Mouse (Mus musculus) liver, postnatal 0 days (tissue): ENCODE results near the gene Ube2k. TPM values are rescaled to one million over a fixed set of nuclear protein-coding genes. Genes with fewer than 3 reads are reported as not detected.

Experiments used
- ATAC-seq: fragments of 200-750 bp; cut with Nextera tagmentation; 2 replicates; pipeline ENCODE4 v1.8.0; 2017; ENCODE audit warnings: mild to moderate bottlenecking, moderate library complexity
- DNase-seq: peaks from one replicate; pipeline ENCODE4 v3.0.0-alpha.2; 2016
- H3K27ac ChIP-seq: fragments of 300-500 bp; sonication (generic); 2 replicates; pipeline ENCODE4 v1.5.1; 2014; ENCODE audit warnings: antibody characterized with exemption, moderate library complexity, mild to moderate bottlenecking, low read depth
- H3K27me3 ChIP-seq: fragments of 300-500 bp; sonication (generic); 2 replicates; pipeline ENCODE4 v1.6.1; 2014; ENCODE audit warnings: low read length, control low read depth, mixed read lengths; ENCODE audit not compliant: insufficient read depth
- H3K36me3 ChIP-seq: fragments of 300-500 bp; sonication (generic); replicated peaks from 2 replicates; pipeline ENCODE4 v1.6.1; 2014; ENCODE audit warnings: mild to moderate bottlenecking, control low read depth, low read length, moderate library complexity, mixed read lengths; ENCODE audit not compliant: insufficient read depth
- H3K4me1 ChIP-seq: fragments of 300-500 bp; sonication (generic); 2 replicates; pipeline ENCODE4 v1.6.1; 2014; ENCODE audit warnings: antibody characterized with exemption, mild to moderate bottlenecking, control low read depth; ENCODE audit not compliant: insufficient read depth
- H3K4me2 ChIP-seq: fragments of 300-500 bp; sonication (generic); 2 replicates; pipeline ENCODE4 v1.6.1; 2014; ENCODE audit warnings: low read depth, mild to moderate bottlenecking, low read length, moderate library complexity, mixed read lengths
- H3K4me3 ChIP-seq: fragments of 300-500 bp; sonication (generic); 2 replicates; pipeline ENCODE4 v1.5.1; 2014; ENCODE audit warnings: low read depth, low read length
- H3K9ac ChIP-seq: fragments of 300-500 bp; sonication (generic); replicated peaks from 2 replicates; pipeline ENCODE4 v1.6.1; 2014; ENCODE audit warnings: mild to moderate bottlenecking, moderate library complexity
- H3K9me3 ChIP-seq: fragments of 300-500 bp; sonication (generic); 2 replicates; pipeline ENCODE4 v1.6.1; 2016; ENCODE audit warnings: mild to moderate bottlenecking, control low read depth, low read length, mixed read lengths
- CTCF ChIP-seq: sonication (generic); IDR thresholded peaks from 2 replicates; pipeline ENCODE4 v1.5.1; 2016; ENCODE audit warnings: antibody characterized with exemption, low read depth
- EP300 ChIP-seq: IDR thresholded peaks from 2 replicates; pipeline ENCODE4 v1.6.1; 2016; ENCODE audit warnings: antibody characterized with exemption, low read depth, mild to moderate bottlenecking
- WGBS: fragments of 180-500 bp; shearing (Covaris S2); extraction: QIAGEN DNeasy Blood & Tissue Kit; methylation state at CpG from one replicate; pipeline ENCODE4 v1.1.7; 2014; ENCODE audit not compliant: insufficient replicate concordance; 5-methylcytosine and 5-hydroxymethylcytosine counted together
- polyA plus RNA-seq: library from polyadenylated mRNA; unstranded; fragments of >200 nt; fragmentation: Nextera tagmentation; extraction: Ambion mirVana; gene quantifications from 2 replicates; pipeline ENCODE4 v1.2.1, GENCODE M21; 2015

The Ube2k gene
- polyA plus RNA-seq, 1 experiment from 2014 or later: 74.6 TPM

- 0 out of 2 replicates have a peak, but pooled peaks cover 5% of the 10 kb centered on the region for H3K4me1 ChIP-seq
- TF ChIP-seq EP300: no peak
- no peak for TF ChIP-seq CTCF
- no peaks in the 10 kb centered on the region for H3K9me3 ChIP-seq
- H3K27me3 ChIP-seq: no peaks in the 10 kb centered on the region
- no peak overlapping the region for H3K9ac ChIP-seq
- no peak overlapping the region for H3K4me3 ChIP-seq
- H3K36me3 ChIP-seq: 0 out of 2 replicates have a peak, but pooled peaks cover 3% of the 10 kb centered on the region
- 79% methylated on average over 3 of the region's 3 CpGs for WGBS
- ATAC-seq (no peak), DNase-seq (no peak)
- no peak overlapping the region for H3K4me2 ChIP-seq
- H3K27ac ChIP-seq: no peak overlapping the region
These were observed 4.9 kb downstream of the Ube2k start for GRCm38 (mm10) chr5:65541889-65542288.

- no peak for TF ChIP-seq CTCF
- no peak for TF ChIP-seq EP300
- WGBS: 85% methylated on average over 1 of the region's 1 CpGs
- Histone ChIP-seq H3K4me1 (0 out of 2 replicates have a peak, but pooled peaks cover 5% of the 10 kb centered on the region), H3K27ac (no peak overlapping the region), H3K36me3 (0 out of 2 replicates have a peak, but pooled peaks cover 3% of the 10 kb centered on the region), H3K4me2 (no peak overlapping the region), H3K4me3 (no peak overlapping the region), H3K9ac (no peak overlapping the region), H3K27me3 (no peaks in the 10 kb centered on the region), H3K9me3 (no peaks in the 10 kb centered on the region)
- no peak for DNase-seq
- ATAC-seq: no peak
These were observed 6.5 kb downstream of the Ube2k start for GRCm38 (mm10) chr5:65543491-65543890.

- H3K4me2 ChIP-seq: no peak overlapping the region
- H3K9me3 ChIP-seq: no peaks in the 10 kb centered on the region
- no peak overlapping the region for H3K4me3 ChIP-seq
- H3K27me3 ChIP-seq: no peaks in the 10 kb centered on the region
- H3K36me3 ChIP-seq: 0 out of 2 replicates have a peak, but pooled peaks cover 3% of the 10 kb centered on the region
- H3K9ac ChIP-seq: no peak overlapping the region
- no peak for ATAC-seq
- H3K27ac ChIP-seq: no peak overlapping the region
- no peak for DNase-seq
- TF ChIP-seq EP300: no peak
- TF ChIP-seq CTCF: no peak
- peaks cover 2% of the 10 kb centered on the region; the same call in 1 of the 2 replicates for H3K4me1 ChIP-seq
- WGBS: 79% methylated on average over 2 of the region's 2 CpGs
These were observed 7.6 kb downstream of the Ube2k start for GRCm38 (mm10) chr5:65544616-65545015.

GRCm38 (mm10) chr5:65549677-65550076 lies 12.6 kb downstream of the Ube2k start:
- Histone ChIP-seq H3K4me1 (no peaks in the 10 kb centered on the region; the same call in 1 of the 2 replicates), H3K4me3 (no peak overlapping the region), H3K36me3 (0 out of 2 replicates have a peak, but pooled peaks cover 3% of the 10 kb centered on the region), H3K27ac (0 out of 2 replicates have a peak overlapping the region, but pooled peaks have one; percentile 22), H3K9ac (no peak overlapping the region), H3K4me2 (no peak overlapping the region), H3K9me3 (no peaks in the 10 kb centered on the region), H3K27me3 (no peaks in the 10 kb centered on the region)
- DNase-seq (no peak), ATAC-seq (peak; percentile 59; the same call in 1 of the 2 replicates)
- 88% methylated on average over 1 of the region's 1 CpGs for WGBS
- TF ChIP-seq EP300 (no peak), CTCF (no peak)

- Histone ChIP-seq H3K9ac (no peak overlapping the region), H3K27ac (no peak overlapping the region), H3K4me3 (no peak overlapping the region), H3K4me2 (no peak overlapping the region), H3K9me3 (no peaks in the 10 kb centered on the region), H3K36me3 (no peaks in the 10 kb centered on the region), H3K27me3 (no peaks in the 10 kb centered on the region), H3K4me1 (0 out of 2 replicates have a peak, but pooled peaks cover 7% of the 10 kb centered on the region)
- ATAC-seq: no peak
- DNase-seq: no peak
- no peak for TF ChIP-seq CTCF
- no peak for TF ChIP-seq EP300
These were observed 20.1 kb downstream of the Ube2k start for GRCm38 (mm10) chr5:65557109-65557508.

- ATAC-seq (peak; percentile 8; the same call in 1 of the 2 replicates), DNase-seq (peak; percentile 17)
- no peak overlapping the region for H3K27ac ChIP-seq
- TF ChIP-seq EP300 (no peak), CTCF (no peak)
- H3K9ac ChIP-seq: no peak overlapping the region
- H3K4me1 ChIP-seq: 0 out of 2 replicates have a peak, but pooled peaks cover 5% of the 10 kb centered on the region
- no peaks in the 10 kb centered on the region for H3K27me3 ChIP-seq
- no peaks in the 10 kb centered on the region for H3K9me3 ChIP-seq
- H3K36me3 ChIP-seq: no peaks in the 10 kb centered on the region
- WGBS: 61% methylated on average over 17 of the region's 20 CpGs
- H3K4me3 ChIP-seq: no peak overlapping the region
- no peak overlapping the region for H3K4me2 ChIP-seq
These were observed 24.3 kb downstream of the Ube2k start for GRCm38 (mm10) chr5:65561125-65561893.
